Mouse (Mus musculus) ES-Bruce4 (cell line): ENCODE results near the gene Gapt. TPM values are rescaled to one million over a fixed set of nuclear protein-coding genes. Genes with fewer than 3 reads are reported as not detected.

ENCODE experiments used
- H3K27ac ChIP-seq: 2 replicates; pipeline ENCODE4 v1.5.1; 2012; ENCODE audit warnings: low read length, inconsistent platforms; ENCODE audit not compliant: insufficient read depth
- H3K27me3 ChIP-seq: 2 replicates; pipeline ENCODE4 v1.6.1; 2012; ENCODE audit warnings: mild to moderate bottlenecking, low read length, inconsistent platforms; ENCODE audit not compliant: control insufficient read depth, poor library complexity, insufficient read depth, severe bottlenecking
- H3K36me3 ChIP-seq: 2 replicates; pipeline ENCODE4 v1.6.1; 2012; ENCODE audit warnings: inconsistent platforms, mild to moderate bottlenecking, low read length, moderate library complexity; ENCODE audit not compliant: control insufficient read depth, poor library complexity, insufficient read depth, severe bottlenecking
- H3K4me1 ChIP-seq: one replicate; pipeline ENCODE4 v1.8.1; 2011; ENCODE audit warnings: low read length; ENCODE audit not compliant: control insufficient read depth, insufficient read depth
- H3K4me3 ChIP-seq: 2 replicates; pipeline ENCODE4 v1.5.1; 2011; ENCODE audit warnings: low read depth, mild to moderate bottlenecking, low read length
- H3K9ac ChIP-seq: 2 replicates; pipeline ENCODE4 v1.6.1; 2012; ENCODE audit warnings: low read depth, mild to moderate bottlenecking, inconsistent platforms; ENCODE audit not compliant: poor library complexity, severe bottlenecking
- H3K9me3 ChIP-seq: replicated peaks from 2 replicates; pipeline ENCODE4 v1.6.1; 2012; ENCODE audit warnings: mild to moderate bottlenecking, low read length, inconsistent platforms; ENCODE audit not compliant: control insufficient read depth, poor library complexity, insufficient read depth, severe bottlenecking
- CTCF ChIP-seq: IDR thresholded peaks from one replicate; pipeline ENCODE4 v1.8.1; 2011; ENCODE audit warnings: low read depth, low read length
- EP300 ChIP-seq: IDR thresholded peaks from 2 replicates; pipeline ENCODE4 v1.6.1; 2011; ENCODE audit warnings: low read depth, low read length; ENCODE audit not compliant: insufficient read depth
- POLR2A ChIP-seq: IDR thresholded peaks from one replicate; pipeline ENCODE4 v1.8.1; 2011; ENCODE audit warnings: low read length; ENCODE audit not compliant: insufficient read depth
- polyA plus RNA-seq: library from polyadenylated mRNA; stranded (reverse); fragments of >200 nt; gene quantifications from 2 replicates; pipeline ENCODE4 v1.2.4, GENCODE M21; 2011; ENCODE audit warnings: low read depth; ENCODE audit not compliant: missing spikeins, insufficient read depth, insufficient read length

Gene Gapt
- polyA plus RNA-seq, 1 experiment = not detected

GRCm38 (mm10) chr13:110398513-110399270 lies 41.7 kb upstream of the Gapt start:
- Histone ChIP-seq H3K36me3 (peaks cover 52% of the 10 kb centered on the region), H3K27ac (no peak overlapping the region), H3K9ac (no peak overlapping the region), H3K9me3 (peaks cover 7% of the 10 kb centered on the region), H3K27me3 (peaks cover 3% of the 10 kb centered on the region; the same call in 1 of the 2 replicates), H3K4me1 (no peaks in the 10 kb centered on the region), H3K4me3 (no peak overlapping the region)
- TF ChIP-seq POLR2A (no peak), EP300 (no peak), CTCF (no peak)

GRCm38 (mm10) chr13:110397750-110398149 lies 40.8 kb upstream of the Gapt start:
- TF ChIP-seq POLR2A (no peak), EP300 (no peak), CTCF (no peak)
- H3K27me3 ChIP-seq = peaks cover 3% of the 10 kb centered on the region; the same call in 1 of the 2 replicates
- H3K4me3 ChIP-seq = no peak overlapping the region
- no peaks in the 10 kb centered on the region for H3K4me1 ChIP-seq
- peaks cover 7% of the 10 kb centered on the region for H3K9me3 ChIP-seq
- H3K27ac ChIP-seq = no peak overlapping the region
- peaks cover 52% of the 10 kb centered on the region for H3K36me3 ChIP-seq
- H3K9ac ChIP-seq = no peak overlapping the region

- H3K9ac ChIP-seq = peak overlapping the region; percentile 87
- H3K4me1 ChIP-seq = no peaks in the 10 kb centered on the region
- TF ChIP-seq POLR2A = no peak
- no peak for TF ChIP-seq EP300
- TF ChIP-seq CTCF = no peak
These were observed 39.1 kb upstream of the Gapt start for GRCm38 (mm10) chr13:110395916-110396685.

GRCm38 (mm10) chr13:110395179-110395794 lies 38.3 kb upstream of the Gapt start:
- Histone ChIP-seq H3K36me3 (peaks cover 45% of the 10 kb centered on the region), H3K4me1 (no peaks in the 10 kb centered on the region), H3K27ac (no peak overlapping the region), H3K9me3 (peaks cover 7% of the 10 kb centered on the region), H3K27me3 (peaks cover 3% of the 10 kb centered on the region; the same call in 1 of the 2 replicates), H3K4me3 (peak overlapping the region; percentile 68), H3K9ac (peak overlapping the region; percentile 87)
- TF ChIP-seq CTCF (no peak), POLR2A (no peak), EP300 (no peak)

More at GRCm38 (mm10) chr13:110395916-110396685, 39.1 kb upstream of the Gapt start:
- Histone ChIP-seq H3K27ac (no peak overlapping the region), H3K4me3 (peak overlapping the region; percentile 31; the same call in 1 of the 2 replicates), H3K36me3 (peaks cover 51% of the 10 kb centered on the region), H3K27me3 (peaks cover 3% of the 10 kb centered on the region; the same call in 1 of the 2 replicates), H3K9me3 (peaks cover 7% of the 10 kb centered on the region)

GRCm38 (mm10) chr13:110394291-110395178 lies 37.5 kb upstream of the Gapt start, which contains the start of gene Plk2:
Gene Plk2 (plus strand): TSS chr13:110395046.
- TF ChIP-seq CTCF = peak; percentile 15
- TF ChIP-seq POLR2A = peak; percentile 76
- TF ChIP-seq EP300 = no peak
- peaks cover 7% of the 10 kb centered on the region for H3K9me3 ChIP-seq
- H3K27ac ChIP-seq = no peak within 1 kb of the TSS
- peak within 1 kb of the TSS; percentile 68 for H3K4me3 ChIP-seq
- H3K9ac ChIP-seq = peak within 1 kb of the TSS; percentile 87
- no peaks in the 10 kb centered on the region for H3K4me1 ChIP-seq
- H3K36me3 ChIP-seq = peaks cover 37% of the 10 kb centered on the region
- peaks cover 3% of the 10 kb centered on the region; the same call in 1 of the 2 replicates for H3K27me3 ChIP-seq
